Mouse (Mus musculus) ES-E14 (cell line): Measurements from ENCODE around the gene Casp1. TPM values are rescaled to one million over a fixed set of nuclear protein-coding genes. Genes with fewer than 3 reads are reported as not detected.

Source experiments
- DNase-seq: peaks from one replicate; pipeline ENCODE4 v3.0.0-alpha.2; 2013; ENCODE audit warnings: low read depth, low spot score
- H3K27ac ChIP-seq: 2 replicates; pipeline ENCODE4 v1.5.1; 2012; ENCODE audit warnings: low read depth, mild to moderate bottlenecking, low read length, moderate library complexity, mixed read lengths; ENCODE audit not compliant: poor library complexity, insufficient read depth, severe bottlenecking
- H3K36me3 ChIP-seq: 2 replicates; pipeline ENCODE4 v1.6.1; 2012; ENCODE audit warnings: mild to moderate bottlenecking, low read length, moderate library complexity, mixed read lengths; ENCODE audit not compliant: control insufficient read depth, poor library complexity, insufficient read depth, severe bottlenecking
- H3K4me1 ChIP-seq, 2 experiments: fragments of 150-350 bp in 1 of 2; sonication (generic) in 1 of 2; 2 replicates each; pipeline ENCODE4 v1.6.1; 2012; ENCODE audit warnings: low read length in 2 of 2, mild to moderate bottlenecking in 1 of 2, mixed read lengths in 1 of 2; ENCODE audit not compliant: control insufficient read depth in 2 of 2, insufficient read depth in 2 of 2, poor library complexity in 1 of 2
- H3K4me3 ChIP-seq, 2 experiments: fragments of 150-350 bp in 1 of 2; sonication (generic) in 1 of 2; 2 replicates each; pipeline ENCODE4 v1.5.1; 2012; ENCODE audit warnings: low read length in 2 of 2, low read depth in 1 of 2, mild to moderate bottlenecking in 1 of 2, mixed read lengths in 1 of 2; ENCODE audit not compliant: insufficient read depth in 1 of 2, poor library complexity in 1 of 2, severe bottlenecking in 1 of 2
- H3K9ac ChIP-seq: 2 replicates; pipeline ENCODE4 v1.6.1; 2012; ENCODE audit warnings: low read depth, mild to moderate bottlenecking, low read length, mixed read lengths; ENCODE audit not compliant: poor library complexity, insufficient read depth, severe bottlenecking
- H3K9me3 ChIP-seq: fragments of 150-350 bp; sonication (generic); 2 replicates; pipeline ENCODE4 v1.6.1; 2012; ENCODE audit warnings: low read depth, mild to moderate bottlenecking, low read length; ENCODE audit not compliant: control insufficient read depth, insufficient read depth
- CHD2 ChIP-seq: IDR thresholded peaks from 2 replicates; pipeline ENCODE4 v1.6.1; 2014; ENCODE audit warnings: mild to moderate bottlenecking, low read depth, low read length, inconsistent platforms
- HCFC1 ChIP-seq: IDR thresholded peaks from 2 replicates; pipeline ENCODE4 v1.6.1; 2012; ENCODE audit warnings: low read length, inconsistent platforms, borderline replicate concordance; ENCODE audit not compliant: insufficient read depth
- MAFK ChIP-seq: IDR thresholded peaks from 2 replicates; pipeline ENCODE4 v1.6.1; 2014; ENCODE audit warnings: mild to moderate bottlenecking, low read depth, low read length, inconsistent platforms; ENCODE audit not compliant: insufficient read depth
- ZC3H11A ChIP-seq: IDR thresholded peaks from 2 replicates; pipeline ENCODE4 v1.6.1; 2012; ENCODE audit warnings: low read depth, mild to moderate bottlenecking, inconsistent platforms, low read length, borderline replicate concordance
- ZNF384 ChIP-seq: IDR thresholded peaks from 2 replicates; pipeline ENCODE4 v1.6.1; 2012; ENCODE audit warnings: low read depth, low read length, inconsistent platforms
- in situ Hi-C, 2 experiments: fragments of 600-800 bp; cut with MboI; formaldehyde crosslinking; loops; one replicate each; pipeline ENCODE4 v1.15.1; 2025; ENCODE audit warnings: low sequenced_read_pairs in 2 of 2, inconsistent platforms in 1 of 2; ENCODE audit not compliant: unreplicated experiment in 2 of 2
- total RNA-seq: library from RNA; depleted of rRNA; stranded (reverse); fragments of 300-350 nt; gene quantifications from 2 replicates; pipeline ENCODE4 v1.2.3, GENCODE M21; 2012; rRNA removed

Gene Casp1
- 0.36 TPM in 1 of 2 replicates, not detected in the other for total RNA-seq

- no peak within 1 kb of the TSS for H3K9ac ChIP-seq
- H3K4me1 ChIP-seq, result no peaks in the 10 kb centered on the region
- H3K4me3 ChIP-seq, result no peak within 1 kb of the TSS
- no peak within 1 kb of the TSS for H3K27ac ChIP-seq
- no peak for TF ChIP-seq ZC3H11A
- no peak for TF ChIP-seq MAFK
- TF ChIP-seq HCFC1, result no peak
- no peak for TF ChIP-seq CHD2
- TF ChIP-seq ZNF384, result no peak
- no peaks in the 10 kb centered on the region for H3K36me3 ChIP-seq
- in situ Hi-C loops, result no loop called here
- H3K9me3 ChIP-seq, result no peaks in the 10 kb centered on the region
- DNase-seq, result no peak
Observed at GRCm38 (mm10) chr9:5298329-5299131, at the start of gene Casp1. Gene Casp1 (plus strand): TSS chr9:5298517.

DNA sequence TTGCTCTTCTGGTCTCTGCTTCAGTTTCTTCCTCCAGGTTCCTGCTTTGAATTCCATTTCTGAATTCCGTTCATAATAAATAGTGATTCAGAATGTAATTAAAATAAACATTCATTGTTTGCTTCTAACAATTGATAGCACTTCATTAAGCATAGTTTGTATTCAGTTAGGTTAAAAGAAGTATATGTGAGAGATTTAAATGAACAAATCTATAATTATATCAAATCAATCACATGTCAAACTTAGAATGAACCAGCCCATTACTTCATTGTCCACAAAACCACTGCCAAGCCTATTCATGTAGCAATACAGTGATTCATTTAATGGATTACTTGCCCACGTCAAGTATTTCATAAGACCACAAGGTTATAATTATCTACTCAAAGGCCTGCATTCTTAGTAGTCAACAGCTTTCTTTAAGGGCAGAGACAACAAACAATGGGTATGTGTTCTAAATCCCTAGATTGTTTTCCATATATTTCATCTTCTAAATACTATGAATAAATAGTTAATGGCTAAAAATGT lies 34.3 kb upstream of the Casp1 start:
- Histone ChIP-seq H3K9ac (no peak overlapping the region), H3K27ac (no peak overlapping the region), H3K9me3 (no peaks in the 10 kb centered on the region), H3K4me1 (no peaks in the 10 kb centered on the region), H3K36me3 (no peaks in the 10 kb centered on the region), H3K4me3 (no peak overlapping the region)
- TF ChIP-seq ZNF384, result no peak
- TF ChIP-seq ZC3H11A, result no peak
- no peak for TF ChIP-seq CHD2
- TF ChIP-seq MAFK, result no peak
- no peak for TF ChIP-seq HCFC1
- in situ Hi-C loops, result no loop called here
- DNase-seq, result no peak

- H3K27ac ChIP-seq, result no peak overlapping the region
- no peak overlapping the region for H3K9ac ChIP-seq
- H3K9me3 ChIP-seq, result no peaks in the 10 kb centered on the region
- no peak overlapping the region for H3K4me3 ChIP-seq
- H3K4me1 ChIP-seq, result no peaks in the 10 kb centered on the region
- DNase-seq, result no peak
- H3K36me3 ChIP-seq, result no peaks in the 10 kb centered on the region
- TF ChIP-seq ZC3H11A, result no peak
- no peak for TF ChIP-seq ZNF384
- no peak for TF ChIP-seq MAFK
- TF ChIP-seq HCFC1, result no peak
- no peak for TF ChIP-seq CHD2
- in situ Hi-C loops, result no loop called here
Observed at GRCm38 (mm10) chr9:5270274-5270673, 28.0 kb upstream of the Casp1 start.

DNA sequence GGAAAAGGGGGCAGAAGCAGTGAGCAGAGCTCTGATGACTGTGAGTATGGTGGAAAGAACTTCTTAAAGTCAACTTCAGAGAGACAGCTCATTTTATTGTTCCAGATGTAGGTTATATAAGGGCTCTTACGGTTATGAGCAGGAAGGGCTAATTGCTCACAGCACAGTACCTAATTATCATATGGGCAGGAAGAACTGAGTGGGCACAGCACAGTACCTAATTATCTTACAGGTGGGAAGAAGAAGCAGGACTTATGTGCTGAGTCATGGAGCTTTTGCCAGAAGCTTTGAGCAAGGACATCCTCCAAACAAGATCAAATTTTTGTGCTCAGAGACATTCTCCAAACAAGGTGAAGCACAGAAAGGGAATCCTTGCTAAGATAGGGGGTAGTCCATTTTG lies 27.4 kb upstream of the Casp1 start:
- Histone ChIP-seq H3K9ac (no peak overlapping the region), H3K4me3 (no peak overlapping the region), H3K9me3 (no peaks in the 10 kb centered on the region), H3K36me3 (no peaks in the 10 kb centered on the region), H3K27ac (no peak overlapping the region), H3K4me1 (no peaks in the 10 kb centered on the region)
- no peak for TF ChIP-seq CHD2
- in situ Hi-C loops, result no loop called here
- DNase-seq, result no peak
